Mouse (Mus musculus) bone marrow, adult 2 months (tissue): ENCODE results near the gene Lyst.

ENCODE experiments used
- CTCF ChIP-seq: fragments of 200-500 bp; IDR thresholded peaks from 2 replicates; pipeline ENCODE4 v1.5.1; 2011; ENCODE audit warnings: low read length, control low read depth; ENCODE audit not compliant: control insufficient read depth, insufficient read depth
- POLR2A ChIP-seq: fragments of 200-500 bp; IDR thresholded peaks from 2 replicates; pipeline ENCODE4 v1.6.1; 2011; ENCODE audit warnings: low read depth, mild to moderate bottlenecking, control low read depth, low read length, borderline replicate concordance; ENCODE audit not compliant: control insufficient read depth

- TF ChIP-seq CTCF (no peak), POLR2A (no peak)
Observed at GRCm38 (mm10) chr13:13820234-13821123, 230.3 kb downstream of the Lyst start.
